Mouse (Mus musculus) embryonic facial prominence, embryonic 11.5 days (tissue): ENCODE measurements around the gene Scyl3. TPM values are rescaled to one million over a fixed set of nuclear protein-coding genes. Genes with fewer than 3 reads are reported as not detected.

Source experiments
- ATAC-seq: fragments of 200-750 bp; cut with Nextera tagmentation; replicated peaks from 2 replicates; pipeline ENCODE4 v1.8.0; 2017; ENCODE audit warnings: low read depth; ENCODE audit not compliant: insufficient number of reproducible peaks, low FRiP score, low TSS enrichment
- DNase-seq: peaks from one replicate; pipeline ENCODE4 v3.0.0-alpha.2; 2015; ENCODE audit warnings: low spot score
- H3K27ac ChIP-seq: fragments of 300-500 bp; sonication (generic); replicated peaks from 2 replicates; pipeline ENCODE4 v1.5.1; 2014; ENCODE audit warnings: mild to moderate bottlenecking, low read depth, low read length, control low read depth
- H3K27me3 ChIP-seq: fragments of 300-500 bp; sonication (generic); 2 replicates; pipeline ENCODE4 v1.6.1; 2014; ENCODE audit warnings: mild to moderate bottlenecking, low read length, moderate library complexity, mixed read lengths; ENCODE audit not compliant: control insufficient read depth, insufficient read depth
- H3K36me3 ChIP-seq: fragments of 300-500 bp; sonication (generic); replicated peaks from 2 replicates; pipeline ENCODE4 v1.6.1; 2014; ENCODE audit warnings: low read depth, mild to moderate bottlenecking, low read length, moderate library complexity, mixed read lengths; ENCODE audit not compliant: control insufficient read depth, insufficient read depth
- H3K4me1 ChIP-seq: fragments of 300-500 bp; sonication (generic); 2 replicates; pipeline ENCODE4 v1.6.1; 2014; ENCODE audit warnings: low read length, mixed read lengths; ENCODE audit not compliant: control insufficient read depth, insufficient read depth
- H3K4me2 ChIP-seq: fragments of 300-500 bp; sonication (generic); 2 replicates; pipeline ENCODE4 v1.6.1; 2014; ENCODE audit warnings: low read depth, mild to moderate bottlenecking, control low read depth, low read length, moderate library complexity
- H3K4me3 ChIP-seq: fragments of 300-500 bp; sonication (generic); 2 replicates; pipeline ENCODE4 v1.5.1; 2014; ENCODE audit warnings: low read depth, low read length, control low read depth
- H3K9ac ChIP-seq: fragments of 300-500 bp; sonication (generic); replicated peaks from 2 replicates; pipeline ENCODE4 v1.6.1; 2014; ENCODE audit warnings: mild to moderate bottlenecking, control low read depth, low read length
- H3K9me3 ChIP-seq: fragments of 300-500 bp; sonication (generic); replicated peaks from 2 replicates; pipeline ENCODE4 v1.6.1; 2016; ENCODE audit warnings: mild to moderate bottlenecking, low read length, inconsistent platforms, mixed read lengths; ENCODE audit not compliant: control insufficient read depth
- WGBS: fragments of 180-500 bp; shearing (Covaris S2); extraction: QIAGEN DNeasy Blood & Tissue Kit; methylation state at CpG from one replicate; pipeline ENCODE4 v1.1.7; 2014; 5-methylcytosine and 5-hydroxymethylcytosine counted together
- polyA plus RNA-seq: library from polyadenylated mRNA; unstranded; fragments of >200 nt; fragmentation: Nextera tagmentation; extraction: Ambion mirVana; gene quantifications from 2 replicates; pipeline ENCODE4 v1.2.1, GENCODE M21; 2014

Scyl3 gene
- polyA plus RNA-seq, 1 experiment from 2014 or later, result 25.4 TPM

GRCm38 (mm10) chr1:163907007-163907811, 21.7 kb upstream of the Scyl3 start:
- Histone ChIP-seq H3K27me3 (no peaks in the 10 kb centered on the region), H3K9ac (no peak overlapping the region), H3K4me2 (no peak overlapping the region), H3K9me3 (no peaks in the 10 kb centered on the region), H3K4me1 (no peaks in the 10 kb centered on the region), H3K4me3 (no peak overlapping the region), H3K36me3 (no peaks in the 10 kb centered on the region), H3K27ac (no peak overlapping the region)
- peak; percentile 64 for ATAC-seq
- DNase-seq, result peak; percentile 75
- 14% methylated on average over 4 of the region's 4 CpGs for WGBS

- DNase-seq, result peak; percentile 17
- 41% methylated on average over 11 of the region's 11 CpGs for WGBS
These were observed 20.5 kb upstream of the Scyl3 start for GRCm38 (mm10) chr1:163908389-163908788.

GRCm38 (mm10) chr1:163910343-163910742, 18.6 kb upstream of the Scyl3 start:
- Histone ChIP-seq H3K4me2 (no peak overlapping the region), H3K36me3 (no peaks in the 10 kb centered on the region), H3K27ac (no peak overlapping the region), H3K4me3 (no peak overlapping the region), H3K9ac (no peak overlapping the region), H3K4me1 (no peaks in the 10 kb centered on the region), H3K27me3 (no peaks in the 10 kb centered on the region), H3K9me3 (no peaks in the 10 kb centered on the region)
- peak; percentile 86 for DNase-seq
- no peak for ATAC-seq
- 8% methylated on average over 2 of the region's 2 CpGs for WGBS

More at GRCm38 (mm10) chr1:163908389-163908788, 20.5 kb upstream of the Scyl3 start:
- no peaks in the 10 kb centered on the region for H3K4me1 ChIP-seq
- no peaks in the 10 kb centered on the region for H3K27me3 ChIP-seq
- H3K4me3 ChIP-seq, result no peak overlapping the region
- H3K27ac ChIP-seq, result no peak overlapping the region
- no peaks in the 10 kb centered on the region for H3K36me3 ChIP-seq
- H3K4me2 ChIP-seq, result no peak overlapping the region
- no peak; the same call in 1 of the 2 replicates for ATAC-seq
- H3K9me3 ChIP-seq, result no peaks in the 10 kb centered on the region
- no peak overlapping the region for H3K9ac ChIP-seq

- Histone ChIP-seq H3K36me3 (no peaks in the 10 kb centered on the region), H3K9ac (no peak overlapping the region), H3K4me1 (no peaks in the 10 kb centered on the region), H3K27ac (no peak overlapping the region), H3K4me2 (no peak overlapping the region), H3K27me3 (no peaks in the 10 kb centered on the region), H3K9me3 (no peaks in the 10 kb centered on the region), H3K4me3 (no peak overlapping the region)
- ATAC-seq, result no peak
- DNase-seq, result no peak
- 89% methylated on average over 9 of the region's 9 CpGs for WGBS
These were observed 18.1 kb upstream of the Scyl3 start for GRCm38 (mm10) chr1:163910785-163911184.

- no peak for ATAC-seq
- Histone ChIP-seq H3K9ac (no peak overlapping the region), H3K27ac (no peak overlapping the region), H3K27me3 (no peaks in the 10 kb centered on the region), H3K4me3 (no peak overlapping the region), H3K9me3 (no peaks in the 10 kb centered on the region), H3K4me2 (no peak overlapping the region), H3K4me1 (no peaks in the 10 kb centered on the region), H3K36me3 (no peaks in the 10 kb centered on the region)
- 87% methylated on average over 11 of the region's 11 CpGs for WGBS
- no peak for DNase-seq
These were observed 16.9 kb upstream of the Scyl3 start for GRCm38 (mm10) chr1:163911981-163912380.

- H3K4me2 ChIP-seq, result no peak overlapping the region
- no peaks in the 10 kb centered on the region for H3K36me3 ChIP-seq
- H3K9me3 ChIP-seq, result no peaks in the 10 kb centered on the region
- no peaks in the 10 kb centered on the region for H3K4me1 ChIP-seq
- H3K27ac ChIP-seq, result no peak overlapping the region
- no peak overlapping the region for H3K4me3 ChIP-seq
- no peak for ATAC-seq
- no peak overlapping the region for H3K9ac ChIP-seq
- DNase-seq, result no peak
- no peaks in the 10 kb centered on the region for H3K27me3 ChIP-seq
- 91% methylated on average over 5 of the region's 5 CpGs for WGBS
These were observed 11.3 kb upstream of the Scyl3 start for GRCm38 (mm10) chr1:163917349-163918160.

- WGBS, result 88% methylated on average over 8 of the region's 8 CpGs
- DNase-seq, result no peak
- no peak overlapping the region for H3K4me3 ChIP-seq
- no peaks in the 10 kb centered on the region for H3K27me3 ChIP-seq
- H3K9me3 ChIP-seq, result no peaks in the 10 kb centered on the region
- no peak overlapping the region for H3K4me2 ChIP-seq
- H3K36me3 ChIP-seq, result no peaks in the 10 kb centered on the region
- no peak for ATAC-seq
- H3K27ac ChIP-seq, result no peak overlapping the region
- H3K9ac ChIP-seq, result no peak overlapping the region
- no peaks in the 10 kb centered on the region for H3K4me1 ChIP-seq
These were observed 4.8 kb upstream of the Scyl3 start for GRCm38 (mm10) chr1:163924093-163924492.
